Mouse (Mus musculus) limb, embryonic 10.5 days (tissue): ENCODE results near the gene Gfral. TPM values are rescaled to one million over a fixed set of nuclear protein-coding genes. Genes with fewer than 3 reads are reported as not detected.
A peak's percentile ranks its signal among the peaks of the same experiment; 100 is the strongest.

Source experiments
- DNase-seq: peaks from one replicate; pipeline ENCODE4 v3.0.0-alpha.2; 2017; ENCODE audit warnings: low spot score
- H3K27ac ChIP-seq: fragments of 300-500 bp; sonication (generic); 2 replicates; pipeline ENCODE4 v1.5.1; 2016; ENCODE audit warnings: mild to moderate bottlenecking
- H3K27me3 ChIP-seq: fragments of 300-500 bp; sonication (generic); 2 replicates; pipeline ENCODE4 v1.6.1; 2016; ENCODE audit warnings: low read depth, mild to moderate bottlenecking; ENCODE audit not compliant: poor library complexity, severe bottlenecking
- H3K36me3 ChIP-seq: fragments of 300-500 bp; sonication (generic); 2 replicates; pipeline ENCODE4 v1.6.1; 2016; ENCODE audit warnings: mild to moderate bottlenecking, moderate library complexity
- H3K4me1 ChIP-seq: fragments of 300-500 bp; sonication (generic); 2 replicates; pipeline ENCODE4 v1.6.1; 2016
- H3K4me3 ChIP-seq: fragments of 300-500 bp; sonication (generic); 2 replicates; pipeline ENCODE4 v1.5.1; 2016; ENCODE audit warnings: mild to moderate bottlenecking, moderate library complexity
- H3K9me3 ChIP-seq: fragments of 300-500 bp; sonication (generic); replicated peaks from 2 replicates; pipeline ENCODE4 v1.6.1; 2016; ENCODE audit warnings: mild to moderate bottlenecking
- WGBS: fragments of 180-500 bp; shearing (Covaris S2); methylation state at CpG from one replicate; pipeline ENCODE4 v1.1.7; 2016; 5-methylcytosine and 5-hydroxymethylcytosine counted together
- polyA plus RNA-seq: library from polyadenylated mRNA; unstranded; fragments of >200 nt; fragmentation: Nextera tagmentation; extraction: Ambion mirVana; gene quantifications from 2 replicates; pipeline ENCODE4 v1.2.1, GENCODE M21; 2016

Gene Gfral
- not detected in 2 replicates for polyA plus RNA-seq

- Histone ChIP-seq H3K4me3 (no peak within 1 kb of the TSS), H3K27me3 (no peaks in the 10 kb centered on the region), H3K4me1 (no peaks in the 10 kb centered on the region), H3K9me3 (no peaks in the 10 kb centered on the region), H3K27ac (no peak within 1 kb of the TSS), H3K36me3 (no peaks in the 10 kb centered on the region)
- no peak for DNase-seq
- 89% methylated on average over 2 of the region's 2 CpGs for WGBS
Observed at GRCm38 (mm10) chr9:76213557-76213956, at the start of gene Gfral. TSS of gene Gfral (minus strand) at chr9:76213657.

GRCm38 (mm10) chr9:76257731-76258130, 44.3 kb upstream of the Gfral start:
- no peak for DNase-seq
- no peaks in the 10 kb centered on the region for H3K9me3 ChIP-seq
- no peaks in the 10 kb centered on the region for H3K4me1 ChIP-seq
- no peak overlapping the region for H3K4me3 ChIP-seq
- no peaks in the 10 kb centered on the region for H3K27me3 ChIP-seq
- no peaks in the 10 kb centered on the region for H3K36me3 ChIP-seq
- H3K27ac ChIP-seq, result no peak overlapping the region
- WGBS, result 84% methylated on average over 5 of the region's 5 CpGs

GRCm38 (mm10) chr9:76252544-76252943, 39.1 kb upstream of the Gfral start:
- H3K27me3 ChIP-seq, result no peaks in the 10 kb centered on the region
- H3K4me1 ChIP-seq, result no peaks in the 10 kb centered on the region
- DNase-seq, result no peak
- H3K36me3 ChIP-seq, result no peaks in the 10 kb centered on the region
- H3K9me3 ChIP-seq, result no peaks in the 10 kb centered on the region
- no peak overlapping the region for H3K4me3 ChIP-seq
- H3K27ac ChIP-seq, result no peak overlapping the region
- WGBS, result 91% methylated on average over 7 of the region's 7 CpGs

GRCm38 (mm10) chr9:76252109-76252508, 38.7 kb upstream of the Gfral start:
- Histone ChIP-seq H3K27me3 (no peaks in the 10 kb centered on the region), H3K4me3 (no peak overlapping the region), H3K36me3 (no peaks in the 10 kb centered on the region), H3K27ac (no peak overlapping the region), H3K4me1 (no peaks in the 10 kb centered on the region), H3K9me3 (no peaks in the 10 kb centered on the region)
- WGBS, result 91% methylated on average over 4 of the region's 4 CpGs
- DNase-seq, result no peak

- Histone ChIP-seq H3K9me3 (no peaks in the 10 kb centered on the region), H3K27ac (no peak overlapping the region), H3K36me3 (no peaks in the 10 kb centered on the region), H3K27me3 (no peaks in the 10 kb centered on the region), H3K4me1 (peaks cover 11% of the 10 kb centered on the region), H3K4me3 (no peak overlapping the region)
- no peak for DNase-seq
- 19% methylated on average over 1 of the region's 1 CpGs for WGBS
Observed at GRCm38 (mm10) chr9:76242322-76242721, 28.9 kb upstream of the Gfral start.

GRCm38 (mm10) chr9:76237946-76238345, 24.5 kb upstream of the Gfral start:
- Histone ChIP-seq H3K27me3 (no peaks in the 10 kb centered on the region), H3K4me1 (peaks cover 40% of the 10 kb centered on the region), H3K4me3 (no peak overlapping the region), H3K9me3 (no peaks in the 10 kb centered on the region), H3K36me3 (no peaks in the 10 kb centered on the region), H3K27ac (no peak overlapping the region)
- WGBS, result 84% methylated on average over 5 of the region's 5 CpGs
- no peak for DNase-seq

- Histone ChIP-seq H3K27ac (peak overlapping the region; percentile 61; the same call in 1 of the 2 replicates), H3K27me3 (no peaks in the 10 kb centered on the region), H3K4me1 (peaks cover 35% of the 10 kb centered on the region), H3K36me3 (no peaks in the 10 kb centered on the region), H3K9me3 (no peaks in the 10 kb centered on the region), H3K4me3 (peak overlapping the region; percentile 49)
- WGBS, result 28% methylated on average over 12 of the region's 12 CpGs
- no peak for DNase-seq
Observed at GRCm38 (mm10) chr9:76237243-76237642, 23.8 kb upstream of the Gfral start.

GRCm38 (mm10) chr9:76236626-76237025, 23.2 kb upstream of the Gfral start:
- H3K27me3 ChIP-seq, result no peaks in the 10 kb centered on the region
- WGBS, result 3% methylated on average over 7 of the region's 7 CpGs
- DNase-seq, result peak; percentile 73
- no peaks in the 10 kb centered on the region for H3K36me3 ChIP-seq
- peaks cover 35% of the 10 kb centered on the region for H3K4me1 ChIP-seq
- no peaks in the 10 kb centered on the region for H3K9me3 ChIP-seq
- peak overlapping the region; percentile 49 for H3K4me3 ChIP-seq
- peak overlapping the region; percentile 82 for H3K27ac ChIP-seq

GRCm38 (mm10) chr9:76235945-76236503, 22.6 kb upstream of the Gfral start:
- WGBS, result 4% methylated on average over 14 of the region's 14 CpGs
- Histone ChIP-seq H3K27me3 (no peaks in the 10 kb centered on the region), H3K4me3 (peak overlapping the region; percentile 49), H3K36me3 (no peaks in the 10 kb centered on the region), H3K9me3 (no peaks in the 10 kb centered on the region), H3K27ac (peak overlapping the region; percentile 82), H3K4me1 (peaks cover 35% of the 10 kb centered on the region)
- DNase-seq, result peak; percentile 62

GRCm38 (mm10) chr9:76234899-76235298, 21.4 kb upstream of the Gfral start:
- peak; percentile 58 for DNase-seq
- WGBS, result 39% methylated on average over 7 of the region's 7 CpGs
- no peak overlapping the region for H3K27ac ChIP-seq
- H3K27me3 ChIP-seq, result no peaks in the 10 kb centered on the region
- no peaks in the 10 kb centered on the region for H3K9me3 ChIP-seq
- no peak overlapping the region for H3K4me3 ChIP-seq
- H3K36me3 ChIP-seq, result no peaks in the 10 kb centered on the region
- peaks cover 36% of the 10 kb centered on the region for H3K4me1 ChIP-seq

GRCm38 (mm10) chr9:76230400-76230799, 16.9 kb upstream of the Gfral start:
- Histone ChIP-seq H3K9me3 (no peaks in the 10 kb centered on the region), H3K36me3 (no peaks in the 10 kb centered on the region), H3K27me3 (no peaks in the 10 kb centered on the region), H3K4me1 (peaks cover 19% of the 10 kb centered on the region), H3K4me3 (no peak overlapping the region), H3K27ac (no peak overlapping the region)
- WGBS, result 80% methylated on average over 11 of the region's 11 CpGs
- DNase-seq, result no peak

GRCm38 (mm10) chr9:76217178-76217975, 3.9 kb upstream of the Gfral start:
- no peaks in the 10 kb centered on the region for H3K9me3 ChIP-seq
- 83% methylated on average over 4 of the region's 4 CpGs for WGBS
- no peaks in the 10 kb centered on the region for H3K27me3 ChIP-seq
- H3K36me3 ChIP-seq, result no peaks in the 10 kb centered on the region
- no peak for DNase-seq
- H3K4me3 ChIP-seq, result no peak overlapping the region
- H3K4me1 ChIP-seq, result no peaks in the 10 kb centered on the region
- H3K27ac ChIP-seq, result no peak overlapping the region

- Histone ChIP-seq H3K4me3 (no peak overlapping the region), H3K4me1 (no peaks in the 10 kb centered on the region), H3K36me3 (no peaks in the 10 kb centered on the region), H3K9me3 (no peaks in the 10 kb centered on the region), H3K27me3 (no peaks in the 10 kb centered on the region), H3K27ac (no peak overlapping the region)
- no peak for DNase-seq
- 76% methylated on average over 4 of the region's 4 CpGs for WGBS
Observed at GRCm38 (mm10) chr9:76214678-76215077, 1.2 kb upstream of the Gfral start.
